Mouse (Mus musculus) ES-E14 (cell line): Measurements from ENCODE around the gene Ndufa8.

ENCODE experiments used
- CHD2 ChIP-seq: IDR thresholded peaks from 2 replicates; pipeline ENCODE4 v1.6.1; 2014; ENCODE audit warnings: mild to moderate bottlenecking, low read depth, low read length, inconsistent platforms
- MAFK ChIP-seq: IDR thresholded peaks from 2 replicates; pipeline ENCODE4 v1.6.1; 2014; ENCODE audit warnings: mild to moderate bottlenecking, low read depth, low read length, inconsistent platforms; ENCODE audit not compliant: insufficient read depth
- ZNF384 ChIP-seq: IDR thresholded peaks from 2 replicates; pipeline ENCODE4 v1.6.1; 2012; ENCODE audit warnings: low read depth, low read length, inconsistent platforms

- TF ChIP-seq ZNF384 (no peak), MAFK (no peak), CHD2 (no peak)
These were observed 13.7 kb downstream of the Ndufa8 start for GRCm38 (mm10) chr2:36035413-36036081.
